Comparison of ENCODE assay signal across 10 mouse cellular contexts in genomic region chr19:47492422-47492821, GRCm38 (mm10). TPM values are rescaled to one million over a fixed set of nuclear protein-coding genes. Genes with fewer than 3 reads are reported as not detected.
DNase-seq lines count a peak whose midpoint lies in the region; ATAC-seq and TF ChIP-seq lines count a peak whose summit lies in the region.
"Had no signal": no experiment of that assay in that cellular context is flagged by ENCODE, and none has a peak within 500 bp of the region (broad histone marks: within the 10 kb centered on the region; RNA-seq: fewer than 3 reads in every experiment).

No protein-coding gene starts in this region.

- ATAC-seq in midbrain, embryonic 15.5 days (replicated peaks) = no peak
- no peak for ATAC-seq in embryonic facial prominence, embryonic 13.5 days (ENCODE audit: insufficient number of reproducible peaks, insufficient read depth, low FRiP score, low TSS enrichment, low read depth)
- ATAC-seq in hindbrain, embryonic 11.5 days (ENCODE audit: low FRiP score) = peak; percentile 38
- ATAC-seq in stomach, embryonic 16.5 days (ENCODE audit: insufficient read depth, low FRiP score) = no peak
- ATAC-seq in inflammation-experienced regulatory T-cells, adult 6 months = no peak

- H3K4me2 ChIP-seq in midbrain, embryonic 15.5 days = no peak overlapping the region
- H3K4me2 ChIP-seq in embryonic facial prominence, embryonic 13.5 days = no peak overlapping the region
- H3K4me2 ChIP-seq in hindbrain, embryonic 11.5 days (replicated peaks; ENCODE audit: low read depth, low read length) = no peak overlapping the region
- no peak overlapping the region for H3K4me2 ChIP-seq in stomach, embryonic 16.5 days (ENCODE audit: low read depth, low read length)

- H3K4me1 ChIP-seq in midbrain, embryonic 10.5 days = peaks cover 34% of the 10 kb centered on the region
- H3K4me1 ChIP-seq in midbrain, embryonic 15.5 days = peaks cover 22% of the 10 kb centered on the region
- peaks cover 18% of the 10 kb centered on the region for H3K4me1 ChIP-seq in embryonic facial prominence, embryonic 13.5 days
- H3K4me1 ChIP-seq in hindbrain, embryonic 11.5 days (replicated peaks; ENCODE audit: control insufficient read depth, insufficient read depth, low read length) = peaks cover 9% of the 10 kb centered on the region; the same call in 1 of the 2 replicates
- H3K4me1 ChIP-seq in stomach, embryonic 16.5 days (ENCODE audit: control insufficient read depth, insufficient read depth, low read length) = 0 out of 2 replicates have a peak, but pooled peaks cover 11% of the 10 kb centered on the region
- H3K4me1 ChIP-seq in cerebellum, adult 2 months (ENCODE audit: control insufficient read depth, insufficient read depth, low read length) = no peaks in the 10 kb centered on the region

- H3K9ac ChIP-seq in midbrain, embryonic 15.5 days = no peak overlapping the region
- no peak overlapping the region for H3K9ac ChIP-seq in embryonic facial prominence, embryonic 13.5 days
- H3K9ac ChIP-seq in hindbrain, embryonic 11.5 days (ENCODE audit: low read depth, low read length) = no peak overlapping the region
- no peak overlapping the region for H3K9ac ChIP-seq in stomach, embryonic 16.5 days (ENCODE audit: low read length)

- H3K36me3 ChIP-seq in midbrain, embryonic 10.5 days = no peaks in the 10 kb centered on the region
- H3K36me3 ChIP-seq in midbrain, embryonic 15.5 days (replicated peaks) = no peaks in the 10 kb centered on the region
- H3K36me3 ChIP-seq in embryonic facial prominence, embryonic 13.5 days = no peaks in the 10 kb centered on the region
- no peaks in the 10 kb centered on the region for H3K36me3 ChIP-seq in hindbrain, embryonic 11.5 days (ENCODE audit: control insufficient read depth, insufficient read depth, low read length)
- H3K36me3 ChIP-seq in stomach, embryonic 16.5 days (ENCODE audit: control insufficient read depth, insufficient read depth, low read length) = no peaks in the 10 kb centered on the region

- no peak for TF ChIP-seq POLR2A in cerebellum, adult 2 months (IDR thresholded peaks at IDR 0.05; ENCODE audit: borderline replicate concordance, insufficient read depth, low read length)

- no peaks in the 10 kb centered on the region for H3K27me3 ChIP-seq in midbrain, embryonic 10.5 days (ENCODE audit: low read depth, poor library complexity, severe bottlenecking)
- H3K27me3 ChIP-seq in midbrain, embryonic 15.5 days (replicated peaks) = no peaks in the 10 kb centered on the region
- no peaks in the 10 kb centered on the region for H3K27me3 ChIP-seq in embryonic facial prominence, embryonic 13.5 days
- no peaks in the 10 kb centered on the region for H3K27me3 ChIP-seq in hindbrain, embryonic 11.5 days (ENCODE audit: control insufficient read depth, insufficient read depth, low read length)
- H3K27me3 ChIP-seq in stomach, embryonic 16.5 days (ENCODE audit: control insufficient read depth, insufficient read depth, low read length) = no peaks in the 10 kb centered on the region
- no peaks in the 10 kb centered on the region; the same call in 1 of the 2 replicates for H3K27me3 ChIP-seq in cerebellum, adult 2 months (ENCODE audit: control insufficient read depth, insufficient read depth, low read length)

- H3K27ac ChIP-seq in midbrain, embryonic 10.5 days (replicated peaks) = peak overlapping the region; percentile 77
- H3K27ac ChIP-seq in midbrain, embryonic 15.5 days = no peak overlapping the region
- H3K27ac ChIP-seq in embryonic facial prominence, embryonic 13.5 days = peak overlapping the region; percentile 33; the same call in 1 of the 2 replicates
- peak overlapping the region; percentile 85 for H3K27ac ChIP-seq in hindbrain, embryonic 11.5 days (ENCODE audit: low read depth, low read length)
- peak overlapping the region; percentile 56 for H3K27ac ChIP-seq in stomach, embryonic 16.5 days (ENCODE audit: low read length)
- H3K27ac ChIP-seq in cerebellum, adult 2 months (ENCODE audit: insufficient read depth, low read length) = no peak overlapping the region

- WGBS in midbrain, embryonic 10.5 days = 32% methylated on average over 6 of the region's 6 CpGs
- 18% methylated on average over 6 of the region's 6 CpGs for WGBS in midbrain, embryonic 15.5 days
- WGBS in embryonic facial prominence, embryonic 13.5 days = 75% methylated on average over 6 of the region's 6 CpGs
- WGBS in hindbrain, embryonic 11.5 days = 23% methylated on average over 6 of the region's 6 CpGs
- 86% methylated on average over 6 of the region's 6 CpGs for WGBS in stomach, embryonic 16.5 days
- WGBS in cerebellum, adult 2 months = 66% methylated on average over 6 of the region's 6 CpGs

- peaks cover 6% of the 10 kb centered on the region; the same call in 1 of the 2 replicates for H3K9me3 ChIP-seq in midbrain, embryonic 10.5 days (replicated peaks)
- no peaks in the 10 kb centered on the region for H3K9me3 ChIP-seq in midbrain, embryonic 15.5 days
- H3K9me3 ChIP-seq in embryonic facial prominence, embryonic 13.5 days = 0 out of 2 replicates have a peak, but pooled peaks cover 3% of the 10 kb centered on the region
- H3K9me3 ChIP-seq in hindbrain, embryonic 11.5 days (ENCODE audit: control insufficient read depth, low read length) = no peaks in the 10 kb centered on the region
- H3K9me3 ChIP-seq in stomach, embryonic 16.5 days (replicated peaks; ENCODE audit: control insufficient read depth, low read length) = 0 out of 2 replicates have a peak, but pooled peaks cover 3% of the 10 kb centered on the region

- no peak overlapping the region for H3K4me3 ChIP-seq in midbrain, embryonic 10.5 days
- no peak overlapping the region for H3K4me3 ChIP-seq in midbrain, embryonic 15.5 days
- H3K4me3 ChIP-seq in embryonic facial prominence, embryonic 13.5 days = no peak overlapping the region
- no peak overlapping the region for H3K4me3 ChIP-seq in hindbrain, embryonic 11.5 days (ENCODE audit: low read depth, low read length)
- no peak overlapping the region for H3K4me3 ChIP-seq in stomach, embryonic 16.5 days (replicated peaks; ENCODE audit: low read length)
- H3K4me3 ChIP-seq in cerebellum, adult 2 months (replicated peaks; ENCODE audit: insufficient read depth, low read depth, low read length) = no peak overlapping the region

- TF ChIP-seq CTCF in cerebellum, adult 2 months (IDR thresholded peaks at IDR 0.05; ENCODE audit: borderline replicate concordance, insufficient read depth, low read depth, low read length) = no peak

- DNase-seq in midbrain, embryonic 10.5 days (ENCODE audit: low spot score) = peak; percentile 40
- peak; percentile 55 for DNase-seq in hindbrain, embryonic 11.5 days (ENCODE audit: low spot score)
- no peak for DNase-seq in cerebellum, adult 2 months
- DNase-seq: adrenal gland, postnatal 25 days; heart, postnatal 14 days; right cerebral cortex, postnatal 14 days had no signal

RNA-seq across cellular contexts. Expression of gene Sh3pxd2a, which starts 28.2 kb away (rescaled TPM):
- 1.7 TPM in 2 replicates for polyA plus RNA-seq in midbrain, embryonic 10.5 days (2016; fragmentation: Nextera tagmentation; extraction: Ambion mirVana)
- 2.3 TPM in 2 replicates for polyA plus RNA-seq in midbrain, embryonic 15.5 days (2015; fragmentation: Nextera tagmentation; extraction: Ambion mirVana)
- 9.4 and 10.0 TPM in 2 replicates for polyA plus RNA-seq in embryonic facial prominence, embryonic 13.5 days (2015; fragmentation: Nextera tagmentation; extraction: Ambion mirVana)
- polyA plus RNA-seq in hindbrain, embryonic 11.5 days (2014; fragmentation: Nextera tagmentation; extraction: Ambion mirVana) = 5.5 and 6.9 TPM in 2 replicates
- polyA plus RNA-seq in stomach, embryonic 16.5 days (2015; fragmentation: Nextera tagmentation; extraction: Ambion mirVana) = 6.3 and 6.6 TPM in 2 replicates
- polyA plus RNA-seq in cerebellum, adult 2 months (2012; rRNA removed) = 7.3 and 7.9 TPM in 2 replicates
- under 1 TPM; 0.30 to 0.87 (median 0.54) TPM for polyA plus RNA-seq in inflammation-experienced regulatory T-cells, adult 6 months (2017; shearing (Covaris generic))

RNA-seq across cellular contexts. Expression of gene Stn1, which starts 44.9 kb away (rescaled TPM):
- polyA plus RNA-seq in midbrain, embryonic 10.5 days (2016; fragmentation: Nextera tagmentation; extraction: Ambion mirVana) = 52.5 and 63.4 TPM in 2 replicates
- 28.3 and 30.8 TPM in 2 replicates for polyA plus RNA-seq in midbrain, embryonic 15.5 days (2015; fragmentation: Nextera tagmentation; extraction: Ambion mirVana)
- polyA plus RNA-seq in embryonic facial prominence, embryonic 13.5 days (2015; fragmentation: Nextera tagmentation; extraction: Ambion mirVana) = 58.2 and 59.5 TPM in 2 replicates
- polyA plus RNA-seq in hindbrain, embryonic 11.5 days (2014; fragmentation: Nextera tagmentation; extraction: Ambion mirVana) = 46.8 and 55.4 TPM in 2 replicates
- 49.7 and 55.4 TPM in 2 replicates for polyA plus RNA-seq in stomach, embryonic 16.5 days (2015; fragmentation: Nextera tagmentation; extraction: Ambion mirVana)
- 10.1 and 10.7 TPM in 2 replicates for polyA plus RNA-seq in cerebellum, adult 2 months (2012; rRNA removed)
- 10 to 100 TPM; 27.8 to 36.9 (median 31.0) TPM for polyA plus RNA-seq in inflammation-experienced regulatory T-cells, adult 6 months (2017; shearing (Covaris generic))

Comparison
In these comparisons a context has a peak if more than half of its experiments do, and no peak if none do; other contexts are left out.
1. H3K27ac ChIP-seq: peak in midbrain, embryonic 10.5 days (single experiment), embryonic facial prominence, embryonic 13.5 days (single experiment), hindbrain, embryonic 11.5 days (single experiment) and stomach, embryonic 16.5 days (single experiment); none in midbrain, embryonic 15.5 days (single experiment) and cerebellum, adult 2 months (single experiment).
2. DNase-seq: peak in midbrain, embryonic 10.5 days (single experiment) and hindbrain, embryonic 11.5 days (single experiment); none in cerebellum, adult 2 months (0 of 2).